Mouse (Mus musculus) gastrocnemius, postnatal 14 days (tissue): ENCODE measurements around the gene Ccdc24. TPM values are rescaled to one million over a fixed set of nuclear protein-coding genes. Genes with fewer than 3 reads are reported as not detected.
A peak's percentile ranks its signal among the peaks of the same experiment; 100 is the strongest.

Experiments used
- DNase-seq: peaks from one replicate; pipeline ENCODE4 v3.0.0; 2021; ENCODE audit warnings: mixed read lengths
- intact Hi-C: fragments of 180-260 bp; cut with DNase I; formaldehyde crosslinking; loops from one replicate; pipeline ENCODE4 v1.15.1; 2025; ENCODE audit warnings: low total_unique reads
- total RNA-seq, 2 experiments: library from RNA; stranded (reverse); gene quantifications; 2 replicates each; pipeline ENCODE4 v1.2.3; 2021

Gene Ccdc24
- total RNA-seq, 2 experiments from 2014 or later: 0.39 to 0.47 TPM

- DNase-seq: no peak
- intact Hi-C loops: no loop called here
Observed at GRCm38 (mm10) chr4:117895339-117895738, 23.0 kb upstream of the Ccdc24 start.

- intact Hi-C loops: no loop called here
- no peak for DNase-seq
Observed at GRCm38 (mm10) chr4:117894601-117895000, 22.2 kb upstream of the Ccdc24 start.

GRCm38 (mm10) chr4:117893376-117893775 is 21.0 kb upstream of the Ccdc24 start:
- no peak for DNase-seq
- intact Hi-C loops: no loop called here

GRCm38 (mm10) chr4:117891738-117892161 is 19.4 kb upstream of the Ccdc24 start, which contains the start of gene Dph2:
Dph2 (minus strand) TSS chr4:117892032.
- intact Hi-C loops: no loop called here

GRCm38 (mm10) chr4:117890750-117891149 is 18.4 kb upstream of the Ccdc24 start:
- intact Hi-C loops: no loop called here
- DNase-seq: no peak

More at GRCm38 (mm10) chr4:117891738-117892161, 19.4 kb upstream of the Ccdc24 start, which contains the start of gene Dph2:
- peak; percentile 73 for DNase-seq

- intact Hi-C loops: no loop called here
- DNase-seq: no peak
Observed at GRCm38 (mm10) chr4:117890031-117890430, 17.7 kb upstream of the Ccdc24 start.

GRCm38 (mm10) chr4:117889471-117889870 is 17.1 kb upstream of the Ccdc24 start:
- intact Hi-C loops: no loop called here
- DNase-seq: no peak

- intact Hi-C loops: no loop called here
- no peak for DNase-seq
Observed at GRCm38 (mm10) chr4:117887920-117888319, 15.6 kb upstream of the Ccdc24 start.

GRCm38 (mm10) chr4:117887133-117887532 is 14.8 kb upstream of the Ccdc24 start, which contains the start of gene Atp6v0b:
Atp6v0b (minus strand) TSS chr4:117887333.
- DNase-seq: peak; percentile 94
- intact Hi-C loops: no loop called here

- intact Hi-C loops: no loop called here
- DNase-seq: no peak
Observed at GRCm38 (mm10) chr4:117886644-117887043, 14.3 kb upstream of the Ccdc24 start.

GRCm38 (mm10) chr4:117885994-117886393 is 13.6 kb upstream of the Ccdc24 start:
- intact Hi-C loops: no loop called here
- DNase-seq: no peak

- DNase-seq: no peak
- intact Hi-C loops: no loop called here
Observed at GRCm38 (mm10) chr4:117885093-117885492, 12.7 kb upstream of the Ccdc24 start.

GRCm38 (mm10) chr4:117884146-117884545 is 11.8 kb upstream of the Ccdc24 start:
- intact Hi-C loops: no loop called here
- DNase-seq: no peak

GRCm38 (mm10) chr4:117882701-117883691 is 10.6 kb upstream of the Ccdc24 start, which contains the start of gene B4galt2:
B4galt2 (minus strand) TSS chr4:117883487.
- DNase-seq: peak; percentile 68
- intact Hi-C loops: no loop called here

- intact Hi-C loops: no loop called here
- DNase-seq: no peak
Observed at GRCm38 (mm10) chr4:117878703-117879102, 6.3 kb upstream of the Ccdc24 start.

GRCm38 (mm10) chr4:117878301-117878700 is 5.9 kb upstream of the Ccdc24 start:
- intact Hi-C loops: no loop called here
- DNase-seq: no peak

- no peak for DNase-seq
Observed at GRCm38 (mm10) chr4:117873615-117874014, 1.3 kb upstream of the Ccdc24 start.

GRCm38 (mm10) chr4:117871787-117872186 is 570 bp downstream of the Ccdc24 start:
- DNase-seq: no peak
- intact Hi-C loops: no loop called here

More at GRCm38 (mm10) chr4:117873615-117874014, 1.3 kb upstream of the Ccdc24 start:
- intact Hi-C loops: no loop called here

- DNase-seq: no peak
- intact Hi-C loops: no loop called here
Observed at GRCm38 (mm10) chr4:117870437-117870836, 1.9 kb downstream of the Ccdc24 start.

- intact Hi-C loops: no loop called here
- no peak for DNase-seq
Observed at GRCm38 (mm10) chr4:117869317-117869716, 3.0 kb downstream of the Ccdc24 start.

GRCm38 (mm10) chr4:117867823-117868222 is 4.5 kb downstream of the Ccdc24 start:
- intact Hi-C loops: no loop called here
- peak; percentile 67 for DNase-seq
